Mouse (Mus musculus) neural tube, embryonic 12.5 days (tissue): Measurements from ENCODE around the gene Spty2d1. TPM values are rescaled to one million over a fixed set of nuclear protein-coding genes. Genes with fewer than 3 reads are reported as not detected.

Experiments
- ATAC-seq: fragments of 200-750 bp; cut with Nextera tagmentation; 2 replicates; pipeline ENCODE4 v1.8.0; 2017; ENCODE audit warnings: low read depth, mild to moderate bottlenecking, moderate TSS enrichment, moderate library complexity; ENCODE audit not compliant: low FRiP score
- H3K27ac ChIP-seq: fragments of 300-500 bp; sonication (generic); 2 replicates; pipeline ENCODE4 v1.5.1; 2016
- H3K27me3 ChIP-seq: fragments of 300-500 bp; sonication (generic); replicated peaks from 2 replicates; pipeline ENCODE4 v1.6.1; 2016; ENCODE audit warnings: mild to moderate bottlenecking
- H3K36me3 ChIP-seq: fragments of 300-500 bp; sonication (generic); 2 replicates; pipeline ENCODE4 v1.6.1; 2016; ENCODE audit warnings: mild to moderate bottlenecking
- H3K4me1 ChIP-seq: fragments of 300-500 bp; sonication (generic); 2 replicates; pipeline ENCODE4 v1.6.1; 2016
- H3K4me2 ChIP-seq: fragments of 300-500 bp; sonication (generic); replicated peaks from 2 replicates; pipeline ENCODE4 v1.6.1; 2016; ENCODE audit warnings: mild to moderate bottlenecking
- H3K4me3 ChIP-seq: fragments of 300-500 bp; sonication (generic); 2 replicates; pipeline ENCODE4 v1.5.1; 2016
- H3K9ac ChIP-seq: fragments of 300-500 bp; sonication (generic); 2 replicates; pipeline ENCODE4 v1.6.1; 2016; ENCODE audit warnings: mild to moderate bottlenecking
- H3K9me3 ChIP-seq: fragments of 300-500 bp; sonication (generic); 2 replicates; pipeline ENCODE4 v1.6.1; 2016; ENCODE audit warnings: mild to moderate bottlenecking
- WGBS: fragments of 180-500 bp; shearing (Covaris S2); methylation state at CpG from one replicate; pipeline ENCODE4 v1.1.7; 2016; 5-methylcytosine and 5-hydroxymethylcytosine counted together
- polyA plus RNA-seq: library from polyadenylated mRNA; unstranded; fragments of >200 nt; fragmentation: Nextera tagmentation; extraction: Ambion mirVana; gene quantifications from 2 replicates; pipeline ENCODE4 v1.2.1, GENCODE M21; 2016

Spty2d1 gene
- 11.2 and 13.0 TPM in 2 replicates for polyA plus RNA-seq

GRCm38 (mm10) chr7:47008168-47008993, at the start of gene Spty2d1:
Gene Spty2d1 (minus strand): TSS chr7:47008411.
- Histone ChIP-seq H3K4me3 (peak within 1 kb of the TSS; percentile 69), H3K27ac (peak within 1 kb of the TSS; percentile 69; the same call in 1 of the 2 replicates), H3K4me2 (peak within 1 kb of the TSS; percentile 72), H3K27me3 (no peaks in the 10 kb centered on the region), H3K36me3 (no peaks in the 10 kb centered on the region), H3K9ac (peak within 1 kb of the TSS; percentile 69), H3K9me3 (no peaks in the 10 kb centered on the region), H3K4me1 (peaks cover 29% of the 10 kb centered on the region)
- ATAC-seq = peak; percentile 92
- WGBS = under 1% methylated on average over 57 of the region's 57 CpGs

DNA sequence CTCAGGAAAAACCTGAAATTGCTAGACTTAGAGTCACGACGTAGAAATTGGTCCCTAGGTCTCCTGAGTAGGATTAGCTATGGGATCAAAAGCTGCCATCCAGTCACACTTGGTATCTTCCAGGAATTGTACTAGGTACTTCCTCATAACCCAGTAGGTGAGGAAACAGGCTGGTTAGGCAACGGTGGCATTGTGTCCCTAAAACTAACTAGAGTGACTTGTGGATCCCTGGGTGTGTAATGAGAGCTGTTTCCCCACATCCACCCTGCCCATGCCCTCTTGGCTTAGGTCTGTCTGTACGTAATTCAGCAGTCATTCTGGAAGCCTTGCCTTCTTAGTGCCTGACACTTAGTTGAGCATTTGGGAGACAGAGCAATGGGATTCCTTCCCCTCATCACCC, 48.1 kb upstream of the Spty2d1 start:
- H3K27me3 ChIP-seq = no peaks in the 10 kb centered on the region
- no peak overlapping the region for H3K27ac ChIP-seq
- WGBS = 92% methylated on average over 4 of the region's 4 CpGs
- H3K9me3 ChIP-seq = no peaks in the 10 kb centered on the region
- no peak for ATAC-seq
- no peak overlapping the region for H3K4me3 ChIP-seq
- H3K36me3 ChIP-seq = peaks cover 12% of the 10 kb centered on the region; the same call in 1 of the 2 replicates
- no peak overlapping the region for H3K4me2 ChIP-seq
- no peak overlapping the region for H3K9ac ChIP-seq
- peaks cover 19% of the 10 kb centered on the region for H3K4me1 ChIP-seq

GRCm38 (mm10) chr7:47055744-47056143, 47.5 kb upstream of the Spty2d1 start:
- H3K4me3 ChIP-seq = no peak overlapping the region
- WGBS = 84% methylated on average over 9 of the region's 9 CpGs
- H3K4me2 ChIP-seq = no peak overlapping the region
- H3K9ac ChIP-seq = no peak overlapping the region
- H3K27me3 ChIP-seq = no peaks in the 10 kb centered on the region
- H3K27ac ChIP-seq = no peak overlapping the region
- no peaks in the 10 kb centered on the region for H3K9me3 ChIP-seq
- peaks cover 23% of the 10 kb centered on the region for H3K4me1 ChIP-seq
- ATAC-seq = no peak
- peaks cover 12% of the 10 kb centered on the region; the same call in 1 of the 2 replicates for H3K36me3 ChIP-seq

GRCm38 (mm10) chr7:47054666-47055065, 46.5 kb upstream of the Spty2d1 start:
- no peaks in the 10 kb centered on the region for H3K27me3 ChIP-seq
- H3K9me3 ChIP-seq = no peaks in the 10 kb centered on the region
- H3K4me1 ChIP-seq = peaks cover 26% of the 10 kb centered on the region
- H3K4me3 ChIP-seq = no peak overlapping the region
- no peak overlapping the region for H3K27ac ChIP-seq
- no peak overlapping the region for H3K4me2 ChIP-seq
- 85% methylated on average over 2 of the region's 2 CpGs for WGBS
- H3K9ac ChIP-seq = no peak overlapping the region
- no peak for ATAC-seq
- H3K36me3 ChIP-seq = peaks cover 12% of the 10 kb centered on the region; the same call in 1 of the 2 replicates

DNA sequence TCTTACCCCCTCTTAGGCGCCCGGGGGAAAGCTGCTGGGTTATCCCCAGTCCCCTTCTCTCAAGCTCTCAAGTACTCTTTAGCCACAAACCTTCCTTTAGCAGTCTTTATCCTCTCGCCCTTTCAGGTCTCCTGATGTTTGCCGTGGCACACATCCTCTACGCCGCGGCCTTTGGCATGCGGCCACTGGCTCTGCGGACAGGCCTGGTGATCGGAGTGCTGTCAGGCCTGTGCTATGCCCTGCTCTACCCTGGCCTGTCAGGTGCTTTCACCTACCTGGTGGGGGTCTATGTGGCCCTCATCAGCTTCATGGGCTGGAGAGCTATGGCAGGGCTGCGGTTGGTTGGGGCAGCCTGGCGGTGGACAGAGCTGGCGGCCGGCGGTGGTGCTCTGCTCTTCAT, 45.1 kb upstream of the Spty2d1 start:
- no peak for ATAC-seq
- H3K4me3 ChIP-seq = no peak overlapping the region
- WGBS = 94% methylated on average over 15 of the region's 15 CpGs

DNA sequence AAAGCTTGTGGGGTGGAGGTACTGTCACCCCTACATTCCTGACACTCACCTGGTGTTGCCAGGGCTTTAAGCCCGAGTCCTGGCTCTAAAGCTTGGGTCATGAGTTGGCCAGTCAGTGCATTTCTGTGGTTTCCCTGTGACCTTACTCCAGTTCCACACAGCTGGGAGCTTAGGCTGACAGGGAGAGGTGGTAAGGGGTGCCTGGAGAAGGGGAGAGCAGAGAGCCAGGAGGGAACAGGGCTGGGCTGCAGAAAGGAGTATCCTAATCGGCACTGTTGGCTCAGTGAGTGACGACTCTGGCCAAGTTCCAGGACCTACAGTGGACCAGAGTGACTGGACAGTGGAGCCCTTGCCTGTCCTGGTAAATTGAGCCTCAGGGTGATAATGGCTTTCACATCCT, 44.1 kb upstream of the Spty2d1 start:
- no peak for ATAC-seq
- Histone ChIP-seq H3K27me3 (no peaks in the 10 kb centered on the region), H3K4me2 (peak overlapping the region; percentile 83), H3K4me3 (no peak overlapping the region), H3K4me1 (peaks cover 26% of the 10 kb centered on the region), H3K36me3 (peaks cover 12% of the 10 kb centered on the region; the same call in 1 of the 2 replicates), H3K9ac (no peak overlapping the region), H3K9me3 (no peaks in the 10 kb centered on the region), H3K27ac (no peak overlapping the region)
- 57% methylated on average over 3 of the region's 3 CpGs for WGBS

More for the DNA sequence above, 45.1 kb upstream of the Spty2d1 start:
- Histone ChIP-seq H3K27me3 (no peaks in the 10 kb centered on the region), H3K36me3 (peaks cover 12% of the 10 kb centered on the region; the same call in 1 of the 2 replicates), H3K9me3 (no peaks in the 10 kb centered on the region), H3K4me1 (peaks cover 26% of the 10 kb centered on the region), H3K4me2 (no peak overlapping the region), H3K9ac (no peak overlapping the region), H3K27ac (no peak overlapping the region)

- no peak for ATAC-seq
- no peak overlapping the region for H3K27ac ChIP-seq
- 16% methylated on average over 1 of the region's 2 CpGs for WGBS
Observed at GRCm38 (mm10) chr7:47051404-47052151, 43.4 kb upstream of the Spty2d1 start.

GRCm38 (mm10) chr7:47050766-47051165, 42.6 kb upstream of the Spty2d1 start:
- H3K9me3 ChIP-seq = no peaks in the 10 kb centered on the region
- H3K4me3 ChIP-seq = peak overlapping the region; percentile 69
- peak; percentile 80 for ATAC-seq
- H3K36me3 ChIP-seq = peaks cover 12% of the 10 kb centered on the region; the same call in 1 of the 2 replicates
- no peaks in the 10 kb centered on the region for H3K27me3 ChIP-seq
- H3K4me2 ChIP-seq = peak overlapping the region; percentile 83
- H3K9ac ChIP-seq = peak overlapping the region; percentile 74
- under 1% methylated on average over 34 of the region's 34 CpGs for WGBS
- H3K27ac ChIP-seq = peak overlapping the region; percentile 83
- H3K4me1 ChIP-seq = peaks cover 26% of the 10 kb centered on the region

More at GRCm38 (mm10) chr7:47051404-47052151, 43.4 kb upstream of the Spty2d1 start:
- Histone ChIP-seq H3K4me2 (peak overlapping the region; percentile 83), H3K4me1 (peaks cover 26% of the 10 kb centered on the region), H3K36me3 (peaks cover 12% of the 10 kb centered on the region; the same call in 1 of the 2 replicates), H3K9ac (peak overlapping the region; percentile 74), H3K9me3 (no peaks in the 10 kb centered on the region), H3K27me3 (no peaks in the 10 kb centered on the region), H3K4me3 (peak overlapping the region; percentile 69)

DNA sequence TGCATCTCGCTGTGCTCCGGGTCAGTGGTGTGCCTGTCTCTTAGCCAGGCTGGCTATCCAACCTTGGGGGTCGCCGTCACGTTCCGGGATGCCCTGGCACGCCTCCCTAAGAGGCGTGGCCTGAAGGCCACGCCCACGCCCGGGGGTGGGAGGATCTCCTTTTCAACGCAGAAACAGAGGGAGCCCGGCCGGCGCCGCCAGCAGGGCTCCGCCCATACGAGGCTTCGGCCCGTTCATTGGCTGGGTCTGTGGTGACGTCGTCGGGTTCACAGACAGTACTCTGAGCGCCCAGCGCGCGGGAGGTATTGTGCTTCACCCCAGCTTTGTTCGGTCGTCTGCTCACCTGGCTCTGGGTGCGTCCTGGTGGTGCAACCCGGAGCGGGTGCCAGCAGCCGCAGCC, 42.2 kb upstream of the Spty2d1 start, which contains the start of gene Tmem86a:
Gene Tmem86a, plus strand, starts transcription at position 236 of the 400 bp plus-strand sequence.
- peak within 1 kb of the TSS; percentile 74 for H3K9ac ChIP-seq

DNA sequence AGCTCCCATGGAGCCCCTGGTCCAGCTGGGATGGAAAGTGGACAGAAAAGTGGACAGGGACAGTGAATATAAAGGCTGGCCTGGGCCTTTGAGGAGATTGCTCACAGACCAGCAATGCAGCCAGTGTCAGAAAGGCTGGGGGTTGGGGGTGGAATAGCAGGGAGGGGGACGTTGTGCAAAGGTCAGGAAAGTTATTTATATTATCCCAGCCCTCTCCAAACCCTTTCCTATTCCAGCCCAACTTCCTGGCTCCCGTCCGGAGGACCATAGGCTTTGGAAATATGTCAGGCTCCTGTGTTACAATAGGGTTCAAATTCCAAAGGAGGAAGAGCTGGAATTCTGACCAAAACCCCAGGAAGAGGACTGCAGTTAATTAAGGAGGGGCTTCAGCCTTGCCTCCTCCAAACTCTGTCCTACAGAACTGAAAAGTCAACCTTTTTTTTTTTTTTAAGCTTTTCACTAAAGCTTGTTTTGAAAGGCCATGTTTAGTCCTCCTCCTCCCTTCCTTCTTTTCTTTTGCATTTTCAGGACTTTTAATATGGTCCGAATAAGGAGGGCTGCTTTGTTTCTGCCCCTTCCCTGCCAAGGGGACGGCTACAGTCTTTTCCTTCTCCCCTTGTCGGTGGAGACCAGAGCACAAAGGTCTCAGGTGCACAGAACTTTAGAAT, 34.7 kb upstream of the Spty2d1 start:
- WGBS = 58% methylated on average over 6 of the region's 6 CpGs
- no peaks in the 10 kb centered on the region for H3K4me1 ChIP-seq
- H3K4me2 ChIP-seq = no peak overlapping the region
- H3K36me3 ChIP-seq = no peaks in the 10 kb centered on the region
- ATAC-seq = no peak
- no peak overlapping the region for H3K9ac ChIP-seq
- H3K9me3 ChIP-seq = no peaks in the 10 kb centered on the region
- no peak overlapping the region for H3K4me3 ChIP-seq
- H3K27me3 ChIP-seq = no peaks in the 10 kb centered on the region
- H3K27ac ChIP-seq = no peak overlapping the region

More for the DNA sequence above, 42.2 kb upstream of the Spty2d1 start, which contains the start of gene Tmem86a:
- ATAC-seq = peak; percentile 99
- Histone ChIP-seq H3K9me3 (no peaks in the 10 kb centered on the region), H3K4me2 (peak within 1 kb of the TSS; percentile 83), H3K27ac (peak within 1 kb of the TSS; percentile 83), H3K4me3 (peak within 1 kb of the TSS; percentile 69), H3K4me1 (peaks cover 26% of the 10 kb centered on the region), H3K36me3 (peaks cover 12% of the 10 kb centered on the region; the same call in 1 of the 2 replicates), H3K27me3 (no peaks in the 10 kb centered on the region)
- WGBS = under 1% methylated on average over 33 of the region's 33 CpGs

DNA sequence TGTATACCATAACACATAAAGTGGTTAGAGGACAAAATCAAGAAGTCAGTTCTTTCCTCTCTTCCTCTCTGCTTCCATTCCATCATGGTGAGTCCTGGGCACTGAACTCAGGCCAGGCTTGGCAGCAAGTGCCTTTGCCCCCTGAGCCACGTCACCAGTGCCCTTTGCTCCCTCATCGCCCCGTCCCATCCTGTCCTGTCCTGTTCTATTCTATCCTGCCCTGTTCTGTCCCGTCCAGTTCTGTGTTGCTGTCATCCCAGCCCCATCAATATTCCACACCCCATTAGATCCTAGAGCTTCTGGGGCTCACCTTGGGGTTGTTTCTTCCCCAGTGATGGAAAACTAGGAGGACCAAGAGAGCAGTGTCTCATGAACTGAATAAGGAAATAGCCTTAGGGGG, 33.9 kb upstream of the Spty2d1 start:
- Histone ChIP-seq H3K9ac (no peak overlapping the region), H3K4me2 (no peak overlapping the region), H3K9me3 (no peaks in the 10 kb centered on the region), H3K27ac (no peak overlapping the region), H3K36me3 (no peaks in the 10 kb centered on the region), H3K4me3 (no peak overlapping the region), H3K27me3 (no peaks in the 10 kb centered on the region), H3K4me1 (no peaks in the 10 kb centered on the region)
- WGBS = 74% methylated on average over 4 of the region's 4 CpGs
- no peak for ATAC-seq
